Mouse (Mus musculus) liver, embryonic 12.5 days (tissue): Measurements from ENCODE around the gene Azin2. TPM values are rescaled to one million over a fixed set of nuclear protein-coding genes. Genes with fewer than 3 reads are reported as not detected.
A peak's percentile ranks its signal among the peaks of the same experiment; 100 is the strongest.

Experiments
- ATAC-seq: fragments of 200-750 bp; cut with Nextera tagmentation; 2 replicates; pipeline ENCODE4 v1.8.0; 2017; ENCODE audit warnings: moderate number of reproducible peaks, mild to moderate bottlenecking, moderate library complexity
- H3K27ac ChIP-seq: fragments of 300-500 bp; sonication (generic); 2 replicates; pipeline ENCODE4 v1.5.1; 2016; ENCODE audit warnings: mild to moderate bottlenecking
- H3K27me3 ChIP-seq: fragments of 300-500 bp; sonication (generic); replicated peaks from 2 replicates; pipeline ENCODE4 v1.6.1; 2016; ENCODE audit warnings: mild to moderate bottlenecking, moderate library complexity
- H3K36me3 ChIP-seq: fragments of 300-500 bp; sonication (generic); 2 replicates; pipeline ENCODE4 v1.6.1; 2016; ENCODE audit warnings: mild to moderate bottlenecking, moderate library complexity
- H3K4me1 ChIP-seq: fragments of 300-500 bp; sonication (generic); 2 replicates; pipeline ENCODE4 v1.6.1; 2016
- H3K4me2 ChIP-seq: fragments of 300-500 bp; sonication (generic); 2 replicates; pipeline ENCODE4 v1.6.1; 2016; ENCODE audit warnings: mild to moderate bottlenecking, moderate library complexity
- H3K4me3 ChIP-seq: fragments of 300-500 bp; sonication (generic); 2 replicates; pipeline ENCODE4 v1.5.1; 2016; ENCODE audit warnings: mild to moderate bottlenecking, moderate library complexity
- H3K9ac ChIP-seq: fragments of 300-500 bp; sonication (generic); 2 replicates; pipeline ENCODE4 v1.6.1; 2016; ENCODE audit warnings: mild to moderate bottlenecking, moderate library complexity
- H3K9me3 ChIP-seq: fragments of 300-500 bp; sonication (generic); replicated peaks from 2 replicates; pipeline ENCODE4 v1.6.1; 2016; ENCODE audit warnings: mild to moderate bottlenecking, moderate library complexity
- WGBS: fragments of 180-500 bp; shearing (Covaris S2); methylation state at CpG from one replicate; pipeline ENCODE4 v1.1.7; 2016; ENCODE audit not compliant: insufficient replicate concordance; 5-methylcytosine and 5-hydroxymethylcytosine counted together
- polyA plus RNA-seq: library from polyadenylated mRNA; unstranded; fragments of >200 nt; fragmentation: Nextera tagmentation; extraction: Ambion mirVana; gene quantifications from 2 replicates; pipeline ENCODE4 v1.2.1, GENCODE M21; 2016

Gene Azin2
- polyA plus RNA-seq, 1 experiment from 2014 or later = 2.5 TPM

GRCm38 (mm10) chr4:128883379-128883781 is 78.9 kb downstream of the Azin2 start, which contains the start of gene Trim62:
Gene Trim62, plus strand, starts transcription at chr4:128883580.
- peak within 1 kb of the TSS; percentile 54 for H3K9ac ChIP-seq
- peaks cover 87% of the 10 kb centered on the region for H3K27me3 ChIP-seq

More at GRCm38 (mm10) chr4:128883379-128883781, 78.9 kb downstream of the Azin2 start, which contains the start of gene Trim62:
- ATAC-seq = peak; percentile 62
- Histone ChIP-seq H3K4me3 (peak within 1 kb of the TSS; percentile 64), H3K36me3 (no peaks in the 10 kb centered on the region), H3K4me1 (peaks cover 28% of the 10 kb centered on the region), H3K4me2 (peak within 1 kb of the TSS; percentile 94), H3K9me3 (0 out of 2 replicates have a peak, but pooled peaks cover 3% of the 10 kb centered on the region), H3K27ac (no peak within 1 kb of the TSS)
- WGBS = 1% methylated on average over 37 of the region's 37 CpGs

Other genes with a start within 250 kb of the Azin2 start
- 0.04 and 0.06 TPM in 2 replicates for gene A3galt2, start 207.1 kb downstream of the Azin2 start, polyA plus RNA-seq
- gene Zfp362, start 156.4 kb downstream of the Azin2 start, polyA plus RNA-seq = 12.1 and 12.6 TPM in 2 replicates
- gene Trim62, start 78.9 kb downstream of the Azin2 start, polyA plus RNA-seq = 1.3 and 1.8 TPM in 2 replicates
- gene Ak2, start 29.5 kb upstream of the Azin2 start, polyA plus RNA-seq = 176 and 179 TPM in 2 replicates
- 7.1 TPM in 2 replicates for gene Rnf19b, start 95.8 kb upstream of the Azin2 start, polyA plus RNA-seq
- gene Tmem54, start 143.1 kb upstream of the Azin2 start, polyA plus RNA-seq = 1.9 and 2.0 TPM in 2 replicates
- 1.9 and 2.3 TPM in 2 replicates for gene Hpca, start 159.6 kb upstream of the Azin2 start, polyA plus RNA-seq
- gene Fndc5, start 174.6 kb upstream of the Azin2 start, polyA plus RNA-seq = 1.3 and 1.8 TPM in 2 replicates
- gene S100pbp, start 227.3 kb upstream of the Azin2 start, polyA plus RNA-seq = 10.9 and 12.1 TPM in 2 replicates
- 92.4 and 92.9 TPM in 2 replicates for gene Yars, start 227.3 kb upstream of the Azin2 start, polyA plus RNA-seq